Mouse (Mus musculus) gastrocnemius, postnatal 10 days (tissue): Measurements from ENCODE around the gene Evc. TPM values are rescaled to one million over a fixed set of nuclear protein-coding genes. Genes with fewer than 3 reads are reported as not detected.

Source experiments
- DNase-seq: peaks from one replicate; pipeline ENCODE4 v3.0.0; 2021; ENCODE audit warnings: mixed read lengths
- total RNA-seq, 2 experiments: library from RNA; stranded (reverse); gene quantifications; 2 replicates each; pipeline ENCODE4 v1.2.3; 2021

Evc gene
- total RNA-seq, 2 experiments from 2014 or later: 24.6 to 27.4 TPM

GRCm38 (mm10) chr5:37241651-37242151 is 95.0 kb downstream of the Evc start, which contains the start of gene Crmp1:
Gene Crmp1, plus strand, starts transcription at chr5:37241940.
- DNase-seq: no peak

- DNase-seq: no peak
Observed at GRCm38 (mm10) chr5:37241224-37241623, 95.5 kb downstream of the Evc start.

- no peak for DNase-seq
Observed at GRCm38 (mm10) chr5:37240550-37240949, 96.1 kb downstream of the Evc start.

Other genes with a start within 250 kb of the Evc start
- 1 to 10 TPM; 1.5 to 2.5 TPM for gene Crmp1, start 95.0 kb downstream of the Evc start, total RNA-seq
- 10 to 100 TPM in 1 of 2 experiments, 1 to 10 TPM in 1; 9.5 to 13.3 TPM for gene Evc2, start 1.6 kb upstream of the Evc start, total RNA-seq